Mouse (Mus musculus): ENCODE measurements around the gene Cntn5.

Gene Cntn5

GRCm38 (mm10) chr9:9673277-9674049, 1231.1 kb downstream of the Cntn5 start:
- no peak for DNase-seq

- no peak for DNase-seq
These were observed 1251.1 kb downstream of the Cntn5 start for GRCm38 (mm10) chr9:9653463-9653862.

GRCm38 (mm10) chr9:9647361-9647760, 1257.2 kb downstream of the Cntn5 start:
- DNase-seq: no peak

- DNase-seq: no peak
These were observed 1258.3 kb downstream of the Cntn5 start for GRCm38 (mm10) chr9:9646276-9646675.
